Mouse (Mus musculus) heart, adult 2 months (tissue): ENCODE measurements around the gene B3galt5.

Experiments
- CTCF ChIP-seq: fragments of 200-600 bp; IDR thresholded peaks from 2 replicates; pipeline ENCODE4 v1.8.1; 2022; ENCODE audit warnings: antibody characterized with exemption, mild to moderate bottlenecking, moderate library complexity
- EP300 ChIP-seq: fragments of 200-500 bp; IDR thresholded peaks from 2 replicates; pipeline ENCODE4 v1.6.1; 2011; ENCODE audit warnings: low read depth, low read length, control low read depth; ENCODE audit not compliant: insufficient read depth
- POLR2A ChIP-seq: fragments of 200-500 bp; IDR thresholded peaks from 2 replicates; pipeline ENCODE4 v1.6.1; 2011; ENCODE audit warnings: mild to moderate bottlenecking, low read depth, low read length, control low read depth; ENCODE audit not compliant: insufficient read depth

DNA sequence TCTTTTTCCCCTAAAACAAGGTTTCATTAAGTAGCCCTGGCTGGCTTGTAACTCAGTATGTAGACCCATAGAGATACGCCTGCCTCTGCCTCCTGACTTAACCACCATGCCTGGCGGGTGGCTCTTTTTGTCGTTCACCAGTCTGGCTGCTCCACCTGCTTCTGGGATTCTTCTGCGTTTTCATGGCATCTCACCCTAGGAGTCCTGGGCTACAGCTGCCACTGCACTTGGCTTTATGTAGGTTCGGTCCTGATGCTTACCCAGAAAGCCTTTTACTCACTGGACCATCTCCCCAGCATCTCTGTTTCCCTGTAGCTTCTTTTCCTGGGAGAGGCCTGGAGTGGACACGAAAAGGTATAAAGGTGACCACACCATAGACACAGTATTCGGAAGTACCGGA, 1.6 kb upstream of the B3galt5 start:
- TF ChIP-seq CTCF = no peak
- no peak for TF ChIP-seq POLR2A
- TF ChIP-seq EP300 = no peak
